Mouse (Mus musculus) testis, adult 2 months (tissue): ENCODE data around the gene Ptprd.

ENCODE experiments used
- CTCF ChIP-seq: fragments of 200-500 bp; IDR thresholded peaks from 2 replicates; pipeline ENCODE4 v1.5.1; 2012; ENCODE audit warnings: low read depth, mild to moderate bottlenecking, inconsistent platforms, low read length, moderate library complexity; ENCODE audit not compliant: control insufficient read depth, insufficient read depth, insufficient replicate concordance
- POLR2A ChIP-seq: fragments of 200-500 bp; IDR thresholded peaks from 2 replicates; pipeline ENCODE4 v1.6.1; 2012; ENCODE audit warnings: low read depth, mild to moderate bottlenecking, inconsistent platforms, low read length, moderate library complexity; ENCODE audit not compliant: control insufficient read depth

GRCm38 (mm10) chr4:76056836-76057235, 2154.9 kb downstream of the Ptprd start:
- TF ChIP-seq POLR2A = no peak
- TF ChIP-seq CTCF = no peak
